Mouse (Mus musculus): Measurements from ENCODE around the gene Galnt16. TPM values are rescaled to one million over a fixed set of nuclear protein-coding genes. Genes with fewer than 3 reads are reported as not detected.
A peak's percentile ranks its signal among the peaks of the same experiment; 100 is the strongest.

The Galnt16 gene
- total and polyA plus RNA-seq, 2 experiments from 2014 or later: 3.5 to 12.1 TPM

GRCm38 (mm10) chr12:80549646-80550045 is 31.6 kb downstream of the Galnt16 start:
- TF ChIP-seq CTCF (IDR thresholded peaks at IDR 0.05; ENCODE audit: low read depth) (no peak), EP300 (IDR thresholded peaks at IDR 0.05; ENCODE audit: low read depth) (no peak)
- no peak overlapping the region for H3K4me3 ChIP-seq (ENCODE audit: low read depth, low read length)
- H3K4me1 ChIP-seq (ENCODE audit: control insufficient read depth, insufficient read depth): peaks cover 8% of the 10 kb centered on the region
- no peaks in the 10 kb centered on the region for H3K36me3 ChIP-seq (replicated peaks; ENCODE audit: control insufficient read depth, insufficient read depth, low read length)
- DNase-seq (ENCODE audit: low spot score): peak; percentile 49
- WGBS: 33% methylated on average over 11 of the region's 11 CpGs
- no peaks in the 10 kb centered on the region for H3K27me3 ChIP-seq (ENCODE audit: control insufficient read depth, insufficient read depth, low read length)
- ATAC-seq (ENCODE audit: insufficient read depth, low read depth): peak; percentile 39; the same call in 1 of the 2 replicates
- 0 out of 2 replicates have a peak overlapping the region, but pooled peaks have one; percentile 5 for H3K4me2 ChIP-seq (ENCODE audit: low read depth, low read length)
- 0 out of 2 replicates have a peak overlapping the region, but pooled peaks have one; percentile 23 for H3K27ac ChIP-seq (ENCODE audit: low read depth)
- no peaks in the 10 kb centered on the region for H3K9me3 ChIP-seq (replicated peaks; ENCODE audit: control insufficient read depth, low read length)
- no peak overlapping the region for H3K9ac ChIP-seq (replicated peaks; ENCODE audit: low read depth, low read length)

GRCm38 (mm10) chr12:80553157-80553556 is 35.1 kb downstream of the Galnt16 start:
- TF ChIP-seq CTCF (IDR thresholded peaks at IDR 0.05; ENCODE audit: low read depth): no peak
- no peak for TF ChIP-seq EP300 (IDR thresholded peaks at IDR 0.05; ENCODE audit: low read depth)
- WGBS: 13% methylated on average over 2 of the region's 3 CpGs
- H3K27me3 ChIP-seq (ENCODE audit: control insufficient read depth, insufficient read depth, low read length): no peaks in the 10 kb centered on the region
- DNase-seq (ENCODE audit: low spot score) (no peak), ATAC-seq (ENCODE audit: insufficient read depth, low read depth) (no peak)
- no peaks in the 10 kb centered on the region for H3K9me3 ChIP-seq (replicated peaks; ENCODE audit: control insufficient read depth, low read length)
- H3K4me3 ChIP-seq (ENCODE audit: low read depth, low read length): no peak overlapping the region
- no peak overlapping the region for H3K27ac ChIP-seq (ENCODE audit: low read depth)
- peaks cover 8% of the 10 kb centered on the region for H3K4me1 ChIP-seq (ENCODE audit: control insufficient read depth, insufficient read depth)
- no peaks in the 10 kb centered on the region for H3K36me3 ChIP-seq (replicated peaks; ENCODE audit: control insufficient read depth, insufficient read depth, low read length)
- no peak overlapping the region for H3K9ac ChIP-seq (replicated peaks; ENCODE audit: low read depth, low read length)
- H3K4me2 ChIP-seq (ENCODE audit: low read depth, low read length): no peak overlapping the region

GRCm38 (mm10) chr12:80554312-80554711 is 36.2 kb downstream of the Galnt16 start:
- TF ChIP-seq EP300 (IDR thresholded peaks at IDR 0.05; ENCODE audit: low read depth) (no peak), CTCF (IDR thresholded peaks at IDR 0.05; ENCODE audit: low read depth) (no peak)
- WGBS: 90% methylated on average over 6 of the region's 6 CpGs
- H3K9ac ChIP-seq (replicated peaks; ENCODE audit: low read depth, low read length): no peak overlapping the region
- peaks cover 8% of the 10 kb centered on the region for H3K4me1 ChIP-seq (ENCODE audit: control insufficient read depth, insufficient read depth)
- H3K9me3 ChIP-seq (replicated peaks; ENCODE audit: control insufficient read depth, low read length): no peaks in the 10 kb centered on the region
- ATAC-seq (ENCODE audit: insufficient read depth, low read depth): no peak
- H3K4me3 ChIP-seq (ENCODE audit: low read depth, low read length): no peak overlapping the region
- no peak for DNase-seq (ENCODE audit: low spot score)
- no peaks in the 10 kb centered on the region for H3K27me3 ChIP-seq (ENCODE audit: control insufficient read depth, insufficient read depth, low read length)
- no peaks in the 10 kb centered on the region for H3K36me3 ChIP-seq (replicated peaks; ENCODE audit: control insufficient read depth, insufficient read depth, low read length)
- no peak overlapping the region for H3K27ac ChIP-seq (ENCODE audit: low read depth)
- no peak overlapping the region for H3K4me2 ChIP-seq (ENCODE audit: low read depth, low read length)

- no peak for TF ChIP-seq CTCF (IDR thresholded peaks at IDR 0.05; ENCODE audit: low read depth)
- TF ChIP-seq EP300 (IDR thresholded peaks at IDR 0.05; ENCODE audit: low read depth): no peak
- no peak overlapping the region for H3K27ac ChIP-seq (ENCODE audit: low read depth)
- no peak overlapping the region for H3K4me2 ChIP-seq (ENCODE audit: low read depth, low read length)
- H3K36me3 ChIP-seq (replicated peaks; ENCODE audit: control insufficient read depth, insufficient read depth, low read length): no peaks in the 10 kb centered on the region
- 25% methylated on average over 2 of the region's 2 CpGs for WGBS
- H3K9ac ChIP-seq (replicated peaks; ENCODE audit: low read depth, low read length): no peak overlapping the region
- no peak for ATAC-seq (ENCODE audit: insufficient read depth, low read depth)
- H3K27me3 ChIP-seq (ENCODE audit: control insufficient read depth, insufficient read depth, low read length): no peaks in the 10 kb centered on the region
- H3K9me3 ChIP-seq (replicated peaks; ENCODE audit: control insufficient read depth, low read length): no peaks in the 10 kb centered on the region
- 0 out of 2 replicates have a peak, but pooled peaks cover 16% of the 10 kb centered on the region for H3K4me1 ChIP-seq (ENCODE audit: control insufficient read depth, insufficient read depth)
- H3K4me3 ChIP-seq (ENCODE audit: low read depth, low read length): no peak overlapping the region
- no peak for DNase-seq (ENCODE audit: low spot score)
These were observed 43.8 kb downstream of the Galnt16 start for GRCm38 (mm10) chr12:80561904-80562303.

- DNase-seq (ENCODE audit: low spot score) (peak; percentile 54), ATAC-seq (ENCODE audit: insufficient read depth, low read depth) (peak; percentile 74)
- 21% methylated on average over 5 of the region's 5 CpGs for WGBS
- no peaks in the 10 kb centered on the region for H3K9me3 ChIP-seq (replicated peaks; ENCODE audit: control insufficient read depth, low read length)
- no peak overlapping the region; the same call in 1 of the 2 replicates for H3K4me2 ChIP-seq (ENCODE audit: low read depth, low read length)
- no peaks in the 10 kb centered on the region for H3K36me3 ChIP-seq (replicated peaks; ENCODE audit: control insufficient read depth, insufficient read depth, low read length)
- H3K4me3 ChIP-seq (ENCODE audit: low read depth, low read length): no peak overlapping the region
- peak overlapping the region; percentile 46 for H3K27ac ChIP-seq (ENCODE audit: low read depth)
- H3K27me3 ChIP-seq (ENCODE audit: control insufficient read depth, insufficient read depth, low read length): no peaks in the 10 kb centered on the region
- H3K4me1 ChIP-seq (ENCODE audit: control insufficient read depth, insufficient read depth): 0 out of 2 replicates have a peak, but pooled peaks cover 16% of the 10 kb centered on the region
- no peak overlapping the region for H3K9ac ChIP-seq (replicated peaks; ENCODE audit: low read depth, low read length)
- TF ChIP-seq CTCF (IDR thresholded peaks at IDR 0.05; ENCODE audit: low read depth) (no peak), EP300 (IDR thresholded peaks at IDR 0.05; ENCODE audit: low read depth) (no peak)
These were observed 44.7 kb downstream of the Galnt16 start for GRCm38 (mm10) chr12:80562793-80563192.

GRCm38 (mm10) chr12:80564990-80565389 is 46.9 kb downstream of the Galnt16 start:
- Histone ChIP-seq H3K4me2 (ENCODE audit: low read depth, low read length) (no peak overlapping the region), H3K9me3 (replicated peaks; ENCODE audit: control insufficient read depth, low read length) (no peaks in the 10 kb centered on the region), H3K27me3 (ENCODE audit: control insufficient read depth, insufficient read depth, low read length) (no peaks in the 10 kb centered on the region), H3K27ac (ENCODE audit: low read depth) (no peak overlapping the region), H3K4me1 (ENCODE audit: control insufficient read depth, insufficient read depth) (0 out of 2 replicates have a peak, but pooled peaks cover 16% of the 10 kb centered on the region), H3K4me3 (ENCODE audit: low read depth, low read length) (no peak overlapping the region), H3K9ac (replicated peaks; ENCODE audit: low read depth, low read length) (no peak overlapping the region), H3K36me3 (replicated peaks; ENCODE audit: control insufficient read depth, insufficient read depth, low read length) (no peaks in the 10 kb centered on the region)
- WGBS: 55% methylated on average over 6 of the region's 6 CpGs
- DNase-seq (ENCODE audit: low spot score): peak; percentile 14
- TF ChIP-seq CTCF (IDR thresholded peaks at IDR 0.05; ENCODE audit: low read depth) (no peak), EP300 (IDR thresholded peaks at IDR 0.05; ENCODE audit: low read depth) (no peak)
- peak; percentile 50; the same call in 1 of the 2 replicates for ATAC-seq (ENCODE audit: insufficient read depth, low read depth)

All from heart, postnatal 0 days (tissue).